Mouse (Mus musculus) megakaryocyte, adult 5-6 weeks (primary cell): ENCODE data around the gene Hfe2. TPM values are rescaled to one million over a fixed set of nuclear protein-coding genes. Genes with fewer than 3 reads are reported as not detected.

Experiments used
- ATAC-seq: 2 replicates; pipeline ENCODE4 v1.8.0; 2016; ENCODE audit warnings: mild to moderate bottlenecking, inconsistent platforms; ENCODE audit not compliant: poor library complexity, severe bottlenecking
- total RNA-seq, 2 experiments: library from RNA; stranded (forward) in 1 of 2; stranded (reverse) in 1 of 2; fragments of 153-499, 151-499 nt in 1 of 2; fragments of 221-1000, 200-1000 nt in 1 of 2; gene quantifications; 2 replicates each; pipeline versions ENCODE4 v1.2.3 to v1.2.4; 2015 to 2017

Gene Hfe2
- total RNA-seq, 2 experiments from 2014 or later, result not detected

- ATAC-seq, result no peak
Measured at GRCm38 (mm10) chr3:96571336-96571735, 46.4 kb downstream of the Hfe2 start.

DNA sequence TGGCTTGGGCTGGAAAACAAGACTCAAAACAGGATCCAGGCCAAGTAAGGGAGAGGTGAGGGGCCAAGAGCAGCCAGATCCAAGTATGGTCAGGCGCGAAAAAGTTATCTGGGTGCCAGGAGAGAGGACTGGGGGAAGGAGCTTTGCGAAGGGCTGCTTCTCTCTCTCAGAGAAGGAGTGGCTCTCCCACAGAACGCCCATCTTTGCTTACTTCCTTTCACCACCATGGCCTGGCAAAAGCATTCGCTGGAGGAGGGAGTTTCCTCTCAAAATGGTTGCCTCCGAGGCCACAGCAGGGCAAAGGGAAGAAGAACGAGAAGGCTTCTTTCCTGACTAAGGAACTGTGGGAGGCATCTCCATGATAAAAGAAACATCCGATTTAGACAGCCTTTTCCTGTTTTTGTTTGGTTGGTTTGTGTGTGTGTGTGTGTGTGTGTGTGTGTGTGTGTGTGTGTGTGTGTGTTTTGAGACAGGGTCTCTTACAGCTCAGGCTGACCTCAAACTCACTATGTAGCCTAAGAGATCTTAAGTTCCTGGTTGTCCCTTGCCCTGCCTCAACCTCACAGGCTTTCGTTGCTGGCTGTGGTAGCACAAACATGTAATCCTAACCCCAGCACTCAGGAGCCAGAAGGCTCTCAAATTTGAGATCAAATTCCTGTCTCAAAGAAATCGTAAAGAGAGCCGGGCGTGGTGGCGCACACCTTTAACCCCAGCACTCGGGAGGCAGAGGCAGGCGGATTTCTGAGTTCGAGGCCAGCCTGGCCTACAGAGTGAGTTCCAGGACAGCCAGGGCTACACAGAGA lies 47.1 kb downstream of the Hfe2 start:
- peak; percentile 35 for ATAC-seq

- no peak for ATAC-seq
Measured at GRCm38 (mm10) chr3:96573611-96574511, 48.9 kb downstream of the Hfe2 start.

GRCm38 (mm10) chr3:96575272-96575984 lies 50.5 kb downstream of the Hfe2 start:
- ATAC-seq, result no peak

- no peak for ATAC-seq
Measured at GRCm38 (mm10) chr3:96576005-96576658, 51.2 kb downstream of the Hfe2 start.

DNA sequence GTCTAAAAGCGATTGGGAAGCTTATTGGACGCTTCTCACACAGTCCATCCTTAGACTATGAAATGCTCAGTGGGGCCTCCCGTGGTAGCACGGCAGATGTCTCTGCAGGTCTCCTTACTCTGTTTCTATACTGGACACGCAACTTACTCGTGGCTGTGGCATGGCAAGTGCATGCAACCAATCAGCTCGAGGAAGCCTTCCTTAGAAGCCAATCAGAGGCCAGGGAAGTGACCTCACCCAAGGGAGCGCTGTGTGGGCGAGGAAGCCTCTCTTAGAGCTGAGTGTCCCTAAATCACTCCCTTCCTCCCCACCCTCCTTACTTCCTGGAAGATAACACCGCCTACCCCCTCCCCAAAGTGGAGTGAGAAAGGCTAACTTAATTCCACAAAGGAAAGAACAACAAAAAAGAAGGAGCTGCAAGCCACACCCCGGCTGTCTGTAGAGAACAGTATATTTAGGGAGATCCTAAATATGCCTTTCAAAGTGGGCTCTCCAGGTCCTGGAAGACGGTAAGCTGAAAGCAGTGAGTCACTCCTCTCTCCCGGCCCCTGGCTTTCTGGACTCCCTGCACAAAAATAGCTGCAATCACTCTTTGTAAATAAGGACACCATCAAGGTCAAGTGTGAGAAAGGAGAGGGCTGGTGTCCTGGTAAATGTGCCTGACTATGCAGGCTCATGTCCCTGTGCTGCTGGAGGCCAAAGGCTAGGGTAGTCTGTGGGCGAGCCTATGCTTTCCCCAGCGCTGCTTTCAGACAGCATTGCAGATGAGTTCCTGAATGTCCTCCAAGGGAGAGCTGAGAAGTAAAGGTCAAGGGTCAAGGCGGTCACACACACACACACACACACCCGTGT lies 51.9 kb downstream of the Hfe2 start, which contains the start of gene Gm16253:
Gm16253 (plus strand) TSS at position 295 of the 852 bp plus-strand sequence.
- peak; percentile 87 for ATAC-seq

DNA sequence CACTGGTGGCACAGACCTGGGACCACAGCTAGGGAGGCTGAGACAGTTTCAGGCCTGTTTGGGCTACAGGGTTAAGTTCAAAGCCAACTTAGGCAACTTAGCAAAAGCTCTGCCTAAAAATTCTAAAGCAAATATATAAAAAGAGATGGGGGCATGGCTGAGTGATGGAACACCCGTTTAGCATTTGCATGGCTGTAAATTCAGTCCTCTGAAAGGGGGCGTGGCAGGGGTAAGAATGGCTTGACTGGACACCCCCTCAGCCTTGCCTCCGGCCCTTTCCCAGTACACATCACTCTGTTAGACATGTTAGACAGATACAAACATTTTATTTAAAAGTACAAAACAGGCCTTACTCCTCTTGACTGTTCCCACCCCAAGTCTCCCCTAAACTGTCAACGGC lies 52.6 kb downstream of the Hfe2 start:
- no peak for ATAC-seq

Other genes with a start within 250 kb of the Hfe2 start
- gene Fcgr1, start 231.2 kb upstream of the Hfe2 start, total RNA-seq (2015), result 15.7 and 25.4 TPM in 2 replicates
- gene Fcgr1, start 231.2 kb upstream of the Hfe2 start, total RNA-seq (2017), result 24.5 and 27.9 TPM in 2 replicates
- gene BC107364, start 72.9 kb upstream of the Hfe2 start, total RNA-seq (2015), result not detected in 2 replicates
- gene BC107364, start 72.9 kb upstream of the Hfe2 start, total RNA-seq (2017), result not detected in 2 replicates
- 411 and 437 TPM in 2 replicates for gene Txnip, start 32.8 kb downstream of the Hfe2 start, total RNA-seq (2015)
- 356 and 357 TPM in 2 replicates for gene Txnip, start 32.8 kb downstream of the Hfe2 start, total RNA-seq (2017)
- not detected in 2 replicates for gene Gm16253, start 51.8 kb downstream of the Hfe2 start, total RNA-seq (2015)
- gene Gm16253, start 51.8 kb downstream of the Hfe2 start, total RNA-seq (2017), result 0.40 TPM in 1 of 2 replicates, not detected in the other
- 22.8 and 26.3 TPM in 2 replicates for gene Polr3gl, start 69.0 kb downstream of the Hfe2 start, total RNA-seq (2015)
- 45.6 and 46.4 TPM in 2 replicates for gene Polr3gl, start 69.0 kb downstream of the Hfe2 start, total RNA-seq (2017)
- not detected in 2 replicates for gene Ankrd34a, start 71.5 kb downstream of the Hfe2 start, total RNA-seq (2015)
- not detected in 2 replicates for gene Ankrd34a, start 71.5 kb downstream of the Hfe2 start, total RNA-seq (2017)
- 0.59 and 1.7 TPM in 2 replicates for gene Lix1l, start 76.0 kb downstream of the Hfe2 start, total RNA-seq (2015)
- gene Lix1l, start 76.0 kb downstream of the Hfe2 start, total RNA-seq (2017), result 1.7 TPM in 2 replicates
- 89.0 and 99.4 TPM in 2 replicates for gene Rbm8a, start 104.8 kb downstream of the Hfe2 start, total RNA-seq (2015)
- 42.3 and 43.4 TPM in 2 replicates for gene Rbm8a, start 104.8 kb downstream of the Hfe2 start, total RNA-seq (2017)
- 18.3 and 30.9 TPM in 2 replicates for gene Pex11b, start 110.2 kb downstream of the Hfe2 start, total RNA-seq (2015)
- 12.3 and 14.9 TPM in 2 replicates for gene Pex11b, start 110.2 kb downstream of the Hfe2 start, total RNA-seq (2017)
- gene Gm42957, start 110.3 kb downstream of the Hfe2 start, total RNA-seq (2015), result 0.04 TPM in 1 of 2 replicates, not detected in the other
- 0.04 and 0.53 TPM in 2 replicates for gene Gm42957, start 110.3 kb downstream of the Hfe2 start, total RNA-seq (2017)
- gene Itga10, start 120.4 kb downstream of the Hfe2 start, total RNA-seq (2015), result 0.02 and 0.29 TPM in 2 replicates
- 0.15 TPM in 1 of 2 replicates, not detected in the other for gene Itga10, start 120.4 kb downstream of the Hfe2 start, total RNA-seq (2017)
- gene Ankrd35, start 145.0 kb downstream of the Hfe2 start, total RNA-seq (2015), result not detected in 2 replicates
- gene Ankrd35, start 145.0 kb downstream of the Hfe2 start, total RNA-seq (2017), result not detected in 2 replicates
- gene Pias3, start 171.2 kb downstream of the Hfe2 start, total RNA-seq (2015), result 18.6 and 26.6 TPM in 2 replicates
- gene Pias3, start 171.2 kb downstream of the Hfe2 start, total RNA-seq (2017), result 10.3 and 13.4 TPM in 2 replicates
- gene Nudt17, start 183.4 kb downstream of the Hfe2 start, total RNA-seq (2015), result 1.7 and 1.9 TPM in 2 replicates
- gene Nudt17, start 183.4 kb downstream of the Hfe2 start, total RNA-seq (2017), result 0.73 TPM in 1 of 2 replicates, not detected in the other
- 39.3 and 44.2 TPM in 2 replicates for gene Polr3c, start 202.5 kb downstream of the Hfe2 start, total RNA-seq (2015)
- gene Polr3c, start 202.5 kb downstream of the Hfe2 start, total RNA-seq (2017), result 18.7 and 28.7 TPM in 2 replicates
- 136 and 137 TPM in 2 replicates for gene Rnf115, start 202.5 kb downstream of the Hfe2 start, total RNA-seq (2015)
- gene Rnf115, start 202.5 kb downstream of the Hfe2 start, total RNA-seq (2017), result 135 and 150 TPM in 2 replicates